Mouse (Mus musculus) adrenal gland, adult 2 months (tissue): ENCODE data around the gene Frat1. TPM values are rescaled to one million over a fixed set of nuclear protein-coding genes. Genes with fewer than 3 reads are reported as not detected.
"Not testable (repeated sequence)": the region's sequence is repeated elsewhere in the genome, so short reads cannot be mapped to it uniquely, and the experiment has no call there.

Experiments used
- DNase-seq: peaks from one replicate; pipeline ENCODE4 v3.0.0; 2021
- polyA plus RNA-seq: library from polyadenylated mRNA; depleted of rRNA; stranded (reverse); fragments of >200 nt; gene quantifications from 2 replicates; pipeline ENCODE4 v1.2.3, GENCODE M21; 2012
- total RNA-seq, 2 experiments: library from RNA; stranded (reverse); gene quantifications; 2 replicates each; pipeline ENCODE4 v1.2.3; 2021

The Frat1 gene
- total and polyA plus RNA-seq, 3 experiments: 3.8 to 10.8 (median 9.7) TPM

DNA sequence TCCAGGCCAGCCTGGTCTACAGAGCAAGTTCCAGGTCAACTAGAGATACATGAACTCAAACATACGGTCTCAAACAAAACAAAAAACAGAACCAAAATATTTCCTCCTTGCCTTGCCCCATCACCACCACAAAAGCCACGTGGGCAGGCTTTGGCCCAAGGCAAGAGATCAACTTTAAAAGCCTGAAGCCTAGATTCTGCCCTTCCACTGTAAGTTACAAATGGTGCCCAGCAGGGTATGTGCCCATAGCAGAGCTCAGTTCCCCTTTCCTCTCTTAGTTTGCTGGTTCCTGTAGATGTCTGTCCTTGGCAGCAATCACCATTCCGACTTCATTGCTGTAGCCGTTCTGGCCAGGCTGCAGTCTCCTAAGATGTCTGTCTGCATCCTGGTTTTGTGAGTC is 12.9 kb downstream of the Frat1 start:
- no peak for DNase-seq

DNA sequence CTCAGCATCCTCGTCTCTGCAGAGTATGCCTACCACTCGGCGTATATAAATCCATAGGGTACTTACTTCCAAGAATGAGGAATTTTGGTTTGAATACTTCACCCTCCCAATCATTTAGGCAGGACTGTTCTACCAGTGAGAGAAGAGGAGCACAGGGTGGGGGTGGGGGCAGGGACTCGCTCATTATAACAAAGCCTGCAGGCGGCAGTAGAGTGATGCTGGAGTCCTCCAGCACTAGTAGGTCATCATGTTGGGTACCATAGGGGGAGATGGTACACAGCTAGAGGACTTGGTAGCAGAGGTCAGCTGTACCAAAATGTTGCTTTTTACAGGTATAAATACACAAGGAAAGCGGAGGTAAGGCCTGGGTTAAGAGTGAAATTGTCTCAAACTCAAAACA is 14.6 kb downstream of the Frat1 start:
- no peak for DNase-seq

- DNase-seq: peak; percentile 66
Measured at GRCm38 (mm10) chr19:41846366-41847090, 16.8 kb downstream of the Frat1 start.

DNA sequence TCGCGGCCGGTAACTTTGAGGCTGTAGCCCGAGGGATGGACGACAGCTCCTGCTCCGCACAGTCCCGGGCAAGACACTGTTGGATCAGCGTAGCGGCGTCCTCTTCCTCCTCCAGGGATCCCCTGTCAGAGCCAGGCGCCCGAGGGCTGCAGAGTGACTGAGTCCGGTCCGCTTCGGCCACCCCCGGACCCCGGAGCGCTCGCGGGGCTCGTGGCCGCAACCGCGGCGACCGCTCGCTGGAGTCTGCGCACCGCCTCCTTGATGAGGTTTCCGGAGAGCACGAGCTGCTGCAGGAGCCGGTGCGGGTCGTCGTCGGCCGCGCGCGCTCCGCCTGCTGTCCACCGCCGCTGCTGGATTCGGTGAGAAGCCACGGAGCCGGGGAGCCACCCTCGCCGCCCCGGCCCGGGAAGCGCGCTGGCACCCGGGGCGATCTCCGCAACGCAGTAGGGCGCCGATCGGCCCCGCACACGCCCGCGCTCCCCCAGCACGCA is 17.4 kb downstream of the Frat1 start:
- peak; percentile 73 for DNase-seq

DNA sequence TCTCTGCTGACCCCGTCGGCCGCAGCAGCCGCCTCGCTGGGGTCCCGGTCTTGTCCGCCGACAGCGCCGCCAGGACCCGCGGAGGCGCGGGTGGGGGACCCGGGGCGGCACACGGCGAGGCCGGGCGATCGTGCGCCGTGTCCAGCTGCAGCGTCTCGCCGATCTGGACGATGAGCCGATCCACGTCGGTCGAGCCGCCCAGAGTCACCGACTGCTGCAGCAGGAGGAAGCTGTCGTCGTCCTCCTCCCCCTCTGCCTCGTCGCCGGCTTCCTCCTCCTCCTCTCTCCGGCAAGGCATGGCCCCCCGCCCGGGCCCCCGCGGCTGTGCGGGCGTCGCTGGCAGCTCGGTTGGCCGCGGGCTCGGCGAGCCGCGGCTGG is 17.8 kb downstream of the Frat1 start:
- not testable (repeated sequence) for DNase-seq

GRCm38 (mm10) chr19:41847992-41848851 is 18.5 kb downstream of the Frat1 start, which contains the start of gene Frat2:
Gene Frat2 (minus strand): TSS chr19:41848132.
- DNase-seq: peak; percentile 93

DNA sequence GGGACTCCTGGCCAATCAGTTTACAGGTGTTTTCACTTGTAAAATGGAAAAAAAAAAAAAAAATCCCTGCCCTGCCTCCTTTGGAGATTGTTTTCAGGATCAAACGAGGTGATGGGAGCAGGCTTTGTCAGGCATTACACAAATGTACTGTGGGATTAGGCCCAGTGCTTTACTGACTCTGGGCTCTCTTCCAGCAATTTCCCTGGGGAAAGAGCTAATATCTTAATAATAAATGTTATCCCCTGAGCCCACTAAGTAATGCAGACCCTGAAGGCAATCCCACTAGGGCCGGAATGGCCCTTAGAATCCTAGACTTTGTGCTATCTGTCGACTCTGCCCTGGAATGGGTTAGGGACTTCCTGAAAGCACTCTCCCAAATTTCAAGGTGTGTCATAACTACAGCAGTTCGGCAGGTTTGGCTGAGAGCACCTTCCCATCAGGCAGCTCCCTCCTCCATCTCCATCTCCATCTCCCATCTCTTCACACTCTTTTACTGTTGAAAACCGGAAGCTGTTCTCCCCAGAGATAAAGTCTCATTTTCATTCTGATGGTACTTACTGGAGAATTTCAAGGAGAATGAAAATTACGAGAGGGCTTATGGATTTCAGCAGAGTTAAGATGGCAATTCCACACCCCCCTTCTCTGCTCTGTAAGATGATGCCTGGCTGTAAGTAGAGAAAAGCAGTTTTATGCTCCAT is 20.4 kb downstream of the Frat1 start:
- no peak for DNase-seq

DNA sequence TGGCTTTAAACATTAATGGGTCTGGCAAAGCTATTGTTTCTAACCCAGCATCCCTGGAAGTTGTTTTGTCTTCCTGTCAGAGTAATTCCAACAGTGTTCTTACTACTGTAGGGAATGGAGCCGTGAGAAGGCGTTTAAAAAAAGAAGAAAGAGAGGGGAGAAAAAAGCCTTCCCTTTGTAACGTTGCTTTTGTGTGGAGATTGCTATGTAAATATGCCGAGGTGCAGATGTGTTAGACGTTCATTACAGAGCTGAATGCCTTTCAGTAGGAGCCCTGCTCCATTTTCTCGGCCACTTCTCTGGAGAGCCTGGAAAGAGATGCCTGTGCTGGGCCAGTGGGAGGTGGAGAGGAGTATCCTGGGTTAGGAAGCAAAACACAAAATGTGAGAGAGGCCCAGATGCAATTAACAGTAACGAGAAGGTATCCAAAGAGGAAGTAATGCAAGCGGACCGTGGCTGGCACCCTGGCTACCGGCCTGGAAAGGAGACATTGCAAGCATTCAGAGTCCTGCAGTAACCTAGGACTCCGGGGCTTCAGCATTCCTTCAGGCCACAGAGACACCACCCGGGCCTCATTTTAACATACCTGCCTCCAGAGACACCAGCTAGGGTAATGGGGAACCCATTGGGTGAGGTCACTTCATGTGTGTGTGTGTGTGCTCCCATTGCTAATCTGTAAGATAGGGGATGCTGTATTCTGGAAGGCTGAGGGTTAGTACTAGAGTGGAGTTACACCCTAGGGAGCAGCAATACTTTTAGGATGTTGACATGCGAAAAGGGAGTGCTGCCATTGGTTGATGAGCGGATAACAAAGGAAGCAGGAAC is 21.2 kb downstream of the Frat1 start:
- no peak for DNase-seq

DNA sequence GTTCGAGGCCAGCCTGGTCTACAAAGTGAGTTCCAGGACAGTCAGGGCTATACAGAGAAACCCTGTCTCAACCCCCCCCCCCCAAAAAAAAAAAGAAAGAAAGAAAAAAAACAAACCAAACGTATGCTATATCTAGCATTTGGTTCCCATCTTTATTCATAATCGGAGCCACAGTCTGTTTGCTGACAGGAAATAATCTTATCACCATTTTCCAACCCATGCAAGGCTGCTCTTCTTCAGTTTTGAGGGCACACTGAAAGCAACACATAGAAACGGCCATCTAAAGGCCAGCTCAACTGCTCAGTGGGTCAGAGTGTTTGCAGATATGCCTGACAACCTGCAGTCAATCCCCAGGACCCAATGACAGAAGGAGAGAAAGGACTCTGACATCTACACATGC is 22.7 kb downstream of the Frat1 start:
- DNase-seq: no peak

DNA sequence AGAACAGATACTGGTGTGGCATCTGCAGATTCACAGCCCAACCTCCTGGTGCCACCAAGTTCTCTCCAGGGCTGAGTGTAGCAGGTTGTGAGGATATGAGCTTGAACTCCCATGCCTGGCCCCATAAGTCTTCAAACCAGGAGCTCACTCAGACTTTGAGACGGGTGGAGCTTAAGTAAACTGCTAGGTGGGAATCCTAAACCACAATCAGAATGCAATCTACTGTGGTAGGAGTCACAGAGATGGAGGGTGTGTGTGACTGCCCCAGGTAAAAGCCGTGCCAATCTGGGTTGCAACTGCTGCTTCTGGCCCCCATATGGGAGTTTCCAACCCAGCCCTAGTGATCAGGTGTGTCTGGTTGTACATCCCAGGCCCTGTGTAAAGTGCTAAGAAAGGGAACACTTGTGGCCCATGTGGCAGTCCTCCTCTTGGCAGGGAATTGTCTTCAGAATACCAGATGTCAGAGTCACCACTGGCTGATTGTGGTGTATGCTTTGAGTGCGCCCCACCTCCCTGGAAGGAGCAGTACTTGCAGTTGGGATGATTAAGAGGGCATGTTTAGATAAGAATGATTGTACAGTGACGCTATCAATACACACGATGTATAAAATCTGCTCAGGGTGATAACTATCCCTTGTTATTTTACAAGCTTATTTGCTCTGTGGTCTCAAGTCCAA is 27.5 kb downstream of the Frat1 start:
- DNase-seq: no peak

DNA sequence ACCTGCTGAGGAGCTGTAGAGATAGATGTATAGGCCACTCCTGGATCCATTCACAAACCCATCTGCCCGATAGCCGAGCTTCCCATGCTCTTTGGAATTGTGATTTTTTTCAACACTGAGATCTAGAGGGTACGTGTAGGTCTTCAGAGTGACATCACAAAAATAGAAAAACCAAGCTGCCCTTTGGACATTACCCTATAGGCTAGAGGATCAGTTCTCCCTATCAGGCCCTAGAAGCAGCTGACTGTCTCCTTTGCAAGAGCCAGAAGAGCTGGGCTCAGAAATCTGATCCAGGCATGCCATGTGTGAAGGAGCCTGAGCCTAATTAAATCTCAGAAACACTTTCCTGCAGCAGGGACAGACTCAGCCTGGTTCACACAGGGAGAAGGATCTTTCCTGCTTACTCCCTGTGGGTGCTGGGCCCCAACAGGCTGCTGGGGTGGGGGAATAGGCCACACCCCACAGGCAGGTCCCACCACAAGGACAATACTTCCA is 28.1 kb downstream of the Frat1 start:
- DNase-seq: no peak

GRCm38 (mm10) chr19:41866707-41867106 is 36.9 kb downstream of the Frat1 start:
- DNase-seq: no peak

GRCm38 (mm10) chr19:41869296-41869695 is 39.5 kb downstream of the Frat1 start:
- no peak for DNase-seq

DNA sequence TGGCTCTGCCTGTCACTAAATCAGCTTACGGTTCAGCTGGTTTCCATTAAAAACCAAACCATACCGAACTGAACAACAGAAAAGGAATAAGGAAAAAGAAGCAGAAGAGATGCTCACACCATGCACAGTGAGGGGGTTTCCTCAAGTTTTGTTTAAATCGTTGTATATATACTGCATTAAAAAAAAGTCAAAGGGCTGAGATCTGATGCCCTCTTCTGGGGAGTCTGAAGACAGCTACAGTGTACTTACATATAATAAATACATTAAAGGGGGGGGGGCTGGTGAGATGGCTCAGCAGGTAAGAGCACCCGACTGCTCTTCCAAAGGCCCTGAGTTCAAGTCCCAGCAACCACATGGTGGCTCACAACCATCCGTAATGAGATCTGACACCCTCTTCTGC is 40.2 kb downstream of the Frat1 start:
- not testable (repeated sequence) for DNase-seq

- no peak for DNase-seq
Measured at GRCm38 (mm10) chr19:41872285-41872684, 42.5 kb downstream of the Frat1 start.

- no peak for DNase-seq
Measured at GRCm38 (mm10) chr19:41874356-41874755, 44.6 kb downstream of the Frat1 start.

DNA sequence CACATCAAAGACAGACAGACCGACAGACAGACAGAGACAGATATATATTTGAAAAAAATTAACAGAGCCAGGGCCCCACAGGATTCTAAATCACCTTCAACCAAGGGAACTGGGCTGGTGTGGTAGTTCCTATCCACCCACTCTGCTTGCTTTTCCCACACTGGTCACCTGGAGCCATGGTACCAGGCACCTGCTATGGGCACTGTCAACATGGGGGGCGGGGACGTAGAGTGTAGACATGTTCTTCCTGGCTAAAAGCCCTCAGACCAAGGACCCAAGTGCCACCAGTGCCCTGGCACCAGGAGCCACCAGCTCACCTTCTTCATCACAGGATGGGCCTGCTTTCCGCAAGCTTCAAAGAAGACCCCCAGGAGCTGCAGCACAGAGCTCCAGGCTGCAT is 52.1 kb downstream of the Frat1 start:
- DNase-seq: no peak
